26 mouse cellular contexts compared by ENCODE assay signal in genomic region chr1:151985056-151985455, GRCm38 (mm10).
DNase-seq lines count a peak whose midpoint lies in the region; ATAC-seq and TF ChIP-seq lines count a peak whose summit lies in the region.
"Had no signal": no experiment of that assay in that cellular context is flagged by ENCODE, and none has a peak within 500 bp of the region (broad histone marks: within the 10 kb centered on the region; RNA-seq: fewer than 3 reads in every experiment).

No protein-coding gene starts in this region.

- H3K27me3 ChIP-seq in forebrain, embryonic 14.5 days (replicated peaks; ENCODE audit: control insufficient read depth, insufficient read depth, low read length): no peaks in the 10 kb centered on the region
- H3K27me3 ChIP-seq in forebrain, embryonic 16.5 days (replicated peaks; ENCODE audit: control insufficient read depth, insufficient read depth, low read length): no peaks in the 10 kb centered on the region
- H3K27me3 ChIP-seq in midbrain, embryonic 12.5 days: no peaks in the 10 kb centered on the region
- no peaks in the 10 kb centered on the region for H3K27me3 ChIP-seq in midbrain, embryonic 16.5 days (ENCODE audit: control insufficient read depth, insufficient read depth, low read depth, low read length)
- no peaks in the 10 kb centered on the region for H3K27me3 ChIP-seq in intestine, embryonic 15.5 days (replicated peaks)
- H3K27me3 ChIP-seq: embryonic facial prominence, embryonic 15.5 days; heart, embryonic 15.5 days; liver, embryonic 15.5 days had no signal

- H3K9me3 ChIP-seq in forebrain, embryonic 14.5 days (replicated peaks; ENCODE audit: control insufficient read depth, low read length): no peaks in the 10 kb centered on the region
- no peaks in the 10 kb centered on the region for H3K9me3 ChIP-seq in forebrain, embryonic 16.5 days (ENCODE audit: control insufficient read depth, low read length)
- H3K9me3 ChIP-seq in midbrain, embryonic 12.5 days: no peaks in the 10 kb centered on the region
- H3K9me3 ChIP-seq in midbrain, embryonic 16.5 days (replicated peaks; ENCODE audit: control insufficient read depth, low read length, poor library complexity, severe bottlenecking): no peaks in the 10 kb centered on the region
- H3K9me3 ChIP-seq in intestine, embryonic 15.5 days: no peaks in the 10 kb centered on the region
- H3K9me3 ChIP-seq: embryonic facial prominence, embryonic 10.5 days; embryonic facial prominence, embryonic 15.5 days; heart, embryonic 10.5 days; heart, embryonic 15.5 days; liver, embryonic 15.5 days had no signal

- WGBS in forebrain, embryonic 14.5 days: 91% methylated on average over 1 of the region's 1 CpGs
- WGBS in forebrain, embryonic 16.5 days: 83% methylated on average over 1 of the region's 1 CpGs
- WGBS in midbrain, embryonic 12.5 days: 83% methylated on average over 1 of the region's 1 CpGs
- WGBS in midbrain, embryonic 16.5 days: 89% methylated on average over 1 of the region's 1 CpGs
- 70% methylated on average over 1 of the region's 1 CpGs for WGBS in intestine, embryonic 15.5 days

- H3K9ac ChIP-seq in forebrain, embryonic 14.5 days (ENCODE audit: low read length): no peak overlapping the region
- H3K9ac ChIP-seq in forebrain, embryonic 16.5 days (replicated peaks; ENCODE audit: low read depth, low read length): no peak overlapping the region
- no peak overlapping the region for H3K9ac ChIP-seq in midbrain, embryonic 12.5 days (replicated peaks)
- H3K9ac ChIP-seq in midbrain, embryonic 16.5 days (ENCODE audit: low read depth, low read length): no peak overlapping the region
- no peak overlapping the region for H3K9ac ChIP-seq in intestine, embryonic 15.5 days
- H3K9ac ChIP-seq: embryonic facial prominence, embryonic 15.5 days; heart, embryonic 15.5 days; liver, embryonic 15.5 days; lung, embryonic 14.5 days had no signal

- no peaks in the 10 kb centered on the region for H3K36me3 ChIP-seq in forebrain, embryonic 14.5 days (ENCODE audit: control insufficient read depth, insufficient read depth, low read length)
- no peaks in the 10 kb centered on the region for H3K36me3 ChIP-seq in forebrain, embryonic 16.5 days (ENCODE audit: control insufficient read depth, insufficient read depth)
- no peaks in the 10 kb centered on the region for H3K36me3 ChIP-seq in midbrain, embryonic 12.5 days
- no peaks in the 10 kb centered on the region for H3K36me3 ChIP-seq in midbrain, embryonic 16.5 days (ENCODE audit: control insufficient read depth, insufficient read depth, low read length)
- H3K36me3 ChIP-seq in intestine, embryonic 15.5 days: no peaks in the 10 kb centered on the region
- H3K36me3 ChIP-seq: embryonic facial prominence, embryonic 10.5 days; embryonic facial prominence, embryonic 15.5 days; heart, embryonic 10.5 days; heart, embryonic 15.5 days; liver, embryonic 15.5 days had no signal

- H3K4me1 ChIP-seq in forebrain, embryonic 14.5 days (ENCODE audit: control insufficient read depth, insufficient read depth, low read length): peaks cover 30% of the 10 kb centered on the region
- peaks cover 37% of the 10 kb centered on the region for H3K4me1 ChIP-seq in forebrain, embryonic 16.5 days (replicated peaks; ENCODE audit: control insufficient read depth, insufficient read depth, low read length)
- H3K4me1 ChIP-seq in midbrain, embryonic 12.5 days: peaks cover 31% of the 10 kb centered on the region
- peaks cover 34% of the 10 kb centered on the region for H3K4me1 ChIP-seq in midbrain, embryonic 16.5 days (ENCODE audit: control insufficient read depth, insufficient read depth, low read length)
- 0 out of 2 replicates have a peak, but pooled peaks cover 11% of the 10 kb centered on the region for H3K4me1 ChIP-seq in intestine, embryonic 15.5 days (replicated peaks)
- H3K4me1 ChIP-seq: liver, embryonic 15.5 days had no signal

- no peak for ATAC-seq in forebrain, embryonic 14.5 days
- ATAC-seq in forebrain, embryonic 16.5 days: no peak
- no peak for ATAC-seq in midbrain, embryonic 12.5 days (ENCODE audit: low FRiP score, low read depth)
- no peak for ATAC-seq in midbrain, embryonic 16.5 days
- ATAC-seq in intestine, embryonic 15.5 days: peak; percentile 73
- ATAC-seq: hindbrain, embryonic 16.5 days had no signal

- no peak overlapping the region for H3K4me2 ChIP-seq in forebrain, embryonic 14.5 days (ENCODE audit: low read length)
- H3K4me2 ChIP-seq in forebrain, embryonic 16.5 days (ENCODE audit: low read length): no peak overlapping the region
- no peak overlapping the region for H3K4me2 ChIP-seq in midbrain, embryonic 12.5 days (replicated peaks)
- H3K4me2 ChIP-seq in midbrain, embryonic 16.5 days (ENCODE audit: low read length): no peak overlapping the region
- no peak overlapping the region for H3K4me2 ChIP-seq in intestine, embryonic 15.5 days (replicated peaks)
- H3K4me2 ChIP-seq: embryonic facial prominence, embryonic 15.5 days; heart, embryonic 15.5 days; liver, embryonic 15.5 days; lung, embryonic 14.5 days had no signal

- no peak for DNase-seq in forebrain, embryonic 14.5 days (ENCODE audit: low spot score)
- no peak for DNase-seq in gastrocnemius, adult 8-10 months (ENCODE audit: low spot score in 2 of 2)
- no peak for DNase-seq in layer of hippocampus, adult 2 months (ENCODE audit: low spot score in 2 of 2)
- DNase-seq: adrenal gland, postnatal 25 days; cerebellum, adult 18-20 months; cerebellum, postnatal 25 days; gastrocnemius, postnatal 25 days; heart, adult 11 months; kidney, adult 11 months; kidney, postnatal 14 days; liver; lung, embryonic 14.5 days; lung, postnatal 14 days; right cerebral cortex, postnatal 25 days; spleen, adult 18-20 months; thymus, postnatal 25 days had no signal

- H3K27ac ChIP-seq in forebrain, embryonic 14.5 days (ENCODE audit: low read depth, low read length): peak overlapping the region; percentile 68; the same call in 1 of the 2 replicates
- H3K27ac ChIP-seq in forebrain, embryonic 16.5 days (ENCODE audit: low read length): no peak overlapping the region
- peak overlapping the region; percentile 68; the same call in 1 of the 2 replicates for H3K27ac ChIP-seq in midbrain, embryonic 12.5 days (replicated peaks)
- H3K27ac ChIP-seq in midbrain, embryonic 16.5 days (ENCODE audit: low read length): no peak overlapping the region
- H3K27ac ChIP-seq in intestine, embryonic 15.5 days: no peak overlapping the region
- H3K27ac ChIP-seq in layer of hippocampus, adult 2 months: no peak overlapping the region
- H3K27ac ChIP-seq: embryonic facial prominence, embryonic 10.5 days; embryonic facial prominence, embryonic 15.5 days; heart, embryonic 10.5 days; heart, embryonic 15.5 days; liver, embryonic 15.5 days had no signal

- no peak for TF ChIP-seq CTCF in layer of hippocampus, adult 2 months (conservative IDR thresholded peaks at IDR 0.05)

- no peak overlapping the region for H3K4me3 ChIP-seq in forebrain, embryonic 14.5 days (ENCODE audit: low read depth, low read length)
- no peak overlapping the region for H3K4me3 ChIP-seq in forebrain, embryonic 16.5 days (replicated peaks; ENCODE audit: low read length)
- no peak overlapping the region for H3K4me3 ChIP-seq in midbrain, embryonic 12.5 days
- no peak overlapping the region for H3K4me3 ChIP-seq in midbrain, embryonic 16.5 days (ENCODE audit: low read depth, low read length)
- H3K4me3 ChIP-seq in intestine, embryonic 15.5 days (replicated peaks): no peak overlapping the region
- H3K4me3 ChIP-seq in layer of hippocampus, adult 2 months: no peak overlapping the region
- H3K4me3 ChIP-seq: embryonic facial prominence, embryonic 10.5 days; embryonic facial prominence, embryonic 15.5 days; heart, embryonic 10.5 days; heart, embryonic 15.5 days; liver, embryonic 15.5 days had no signal

Comparison
In these comparisons a context has a peak if more than half of its experiments do, and no peak if none do; other contexts are left out.
1. H3K27ac ChIP-seq: peak in forebrain, embryonic 14.5 days (single experiment) and midbrain, embryonic 12.5 days (single experiment); none in forebrain, embryonic 16.5 days (single experiment), midbrain, embryonic 16.5 days (single experiment), intestine, embryonic 15.5 days (single experiment) and layer of hippocampus, adult 2 months (single experiment).